13 mouse cellular contexts compared by ENCODE assay signal in the genomic region with DNA sequence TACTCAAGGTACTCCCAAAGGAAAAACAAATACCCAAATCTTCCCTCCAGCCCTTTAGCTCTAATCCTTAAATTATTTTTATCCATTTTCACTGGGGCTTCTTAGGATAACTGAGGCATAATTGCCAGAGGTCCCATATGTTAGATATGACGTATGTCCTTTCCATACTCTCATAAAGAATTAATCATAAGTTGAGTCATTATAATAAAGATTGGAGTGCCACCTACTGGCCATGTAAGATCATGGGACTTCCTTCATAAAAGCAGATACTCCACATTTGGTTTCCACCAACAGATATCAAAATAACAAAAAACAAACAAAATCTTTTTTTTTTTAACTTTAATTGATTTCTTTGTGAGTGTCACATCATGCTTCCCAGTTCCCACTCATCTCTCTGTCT.
A peak's percentile ranks its signal among the peaks of the same experiment; 100 is the strongest.
DNase-seq lines count a peak whose midpoint lies in the region; ATAC-seq and TF ChIP-seq lines count a peak whose summit lies in the region.
"Had no signal": no experiment of that assay in that cellular context is flagged by ENCODE, and none has a peak within 500 bp of the region (broad histone marks: within the 10 kb centered on the region; RNA-seq: fewer than 3 reads in every experiment).

No protein-coding gene starts in this region.

- 4% methylated on average over 1 of the region's 1 CpGs for WGBS in cerebellum, adult 2 months
- WGBS in embryonic facial prominence, embryonic 14.5 days = 23% methylated on average over 1 of the region's 1 CpGs

- no peak overlapping the region for H3K27ac ChIP-seq in cerebellum, adult 2 months (ENCODE audit: insufficient read depth, low read length)
- H3K27ac ChIP-seq in layer of hippocampus, adult 2 months = no peak overlapping the region
- no peak overlapping the region for H3K27ac ChIP-seq in embryonic facial prominence, embryonic 14.5 days (replicated peaks; ENCODE audit: low read depth, low read length)
- H3K27ac ChIP-seq: embryonic facial prominence, embryonic 12.5 days; hindbrain, embryonic 15.5 days; macrophage; stomach, embryonic 15.5 days had no signal

- H3K4me1 ChIP-seq in cerebellum, adult 2 months (ENCODE audit: control insufficient read depth, insufficient read depth, low read length) = no peaks in the 10 kb centered on the region
- H3K4me1 ChIP-seq in E14TG2a.4 (replicated peaks; ENCODE audit: low read depth, low read length) = no peaks in the 10 kb centered on the region
- no peaks in the 10 kb centered on the region for H3K4me1 ChIP-seq in embryonic facial prominence, embryonic 14.5 days (ENCODE audit: control insufficient read depth, insufficient read depth, low read length)
- H3K4me1 ChIP-seq: embryonic facial prominence, embryonic 12.5 days; hindbrain, embryonic 15.5 days; stomach, embryonic 15.5 days had no signal

- H3K9me3 ChIP-seq in E14TG2a.4 (ENCODE audit: low read length) = no peaks in the 10 kb centered on the region
- H3K9me3 ChIP-seq in embryonic facial prominence, embryonic 14.5 days (ENCODE audit: control insufficient read depth, low read length) = no peaks in the 10 kb centered on the region
- H3K9me3 ChIP-seq: embryonic facial prominence, embryonic 12.5 days; hindbrain, embryonic 15.5 days; stomach, embryonic 15.5 days had no signal

- H3K4me2 ChIP-seq in embryonic facial prominence, embryonic 14.5 days (ENCODE audit: low read depth, low read length) = no peak overlapping the region
- H3K4me2 ChIP-seq: embryonic facial prominence, embryonic 12.5 days; hindbrain, embryonic 15.5 days; stomach, embryonic 15.5 days had no signal

- ATAC-seq in embryonic facial prominence, embryonic 14.5 days (ENCODE audit: low read depth) = no peak

- no peak overlapping the region for H3K4me3 ChIP-seq in cerebellum, adult 2 months (replicated peaks; ENCODE audit: insufficient read depth, low read depth, low read length)
- no peak overlapping the region for H3K4me3 ChIP-seq in layer of hippocampus, adult 2 months
- H3K4me3 ChIP-seq in E14TG2a.4 (replicated peaks; ENCODE audit: low read length) = no peak overlapping the region
- H3K4me3 ChIP-seq in embryonic facial prominence, embryonic 14.5 days (ENCODE audit: low read depth, low read length) = no peak overlapping the region
- H3K4me3 ChIP-seq: embryonic facial prominence, embryonic 12.5 days; hindbrain, embryonic 15.5 days; stomach, embryonic 15.5 days had no signal

- DNase-seq in cerebellum, postnatal 10 days = peak; percentile 34 to 58
- DNase-seq in cerebellum, adult 2 months = no peak
- DNase-seq in layer of hippocampus, adult 2 months (ENCODE audit: low spot score in 2 of 2) = peak in 1 of 2 experiments; percentile 26
- no peak for DNase-seq in layer of hippocampus, adult 11-12 months (ENCODE audit: low spot score)
- peak; percentile 53 for DNase-seq in embryonic facial prominence, embryonic 14.5 days (ENCODE audit: low spot score)
- DNase-seq in ovary, adult 18-20 months (ENCODE audit: low spot score) = no peak
- no peak for DNase-seq in heart, postnatal 25 days (ENCODE audit: low spot score)
- DNase-seq: adrenal gland, adult 2 months had no signal

- no peaks in the 10 kb centered on the region for H3K36me3 ChIP-seq in E14TG2a.4 (ENCODE audit: insufficient read depth, low read length)
- no peaks in the 10 kb centered on the region for H3K36me3 ChIP-seq in embryonic facial prominence, embryonic 14.5 days (ENCODE audit: control insufficient read depth, insufficient read depth, low read length)
- H3K36me3 ChIP-seq: embryonic facial prominence, embryonic 12.5 days; hindbrain, embryonic 15.5 days; stomach, embryonic 15.5 days had no signal

- intact Hi-C loops in heart, postnatal 25 days (cut with DNase I) = loop anchor here (2.0 kb wide), 1 partner anchor 405 kb away; no protein-coding TSS in a partner anchor

- no peak for TF ChIP-seq POLR2A in cerebellum, adult 2 months (IDR thresholded peaks at IDR 0.05; ENCODE audit: borderline replicate concordance, insufficient read depth, low read length)

- H3K9ac ChIP-seq in embryonic facial prominence, embryonic 14.5 days (ENCODE audit: low read depth, low read length) = no peak overlapping the region
- H3K9ac ChIP-seq: embryonic facial prominence, embryonic 12.5 days; hindbrain, embryonic 15.5 days; stomach, embryonic 15.5 days had no signal

- no peaks in the 10 kb centered on the region for H3K27me3 ChIP-seq in cerebellum, adult 2 months (ENCODE audit: control insufficient read depth, insufficient read depth, low read length)
- H3K27me3 ChIP-seq in E14TG2a.4 (ENCODE audit: insufficient read depth, low read length) = peaks cover 3% of the 10 kb centered on the region; the same call in 1 of the 2 replicates
- no peaks in the 10 kb centered on the region for H3K27me3 ChIP-seq in embryonic facial prominence, embryonic 14.5 days (replicated peaks; ENCODE audit: control insufficient read depth, insufficient read depth, low read length)
- H3K27me3 ChIP-seq: embryonic facial prominence, embryonic 12.5 days; hindbrain, embryonic 15.5 days; stomach, embryonic 15.5 days had no signal

- TF ChIP-seq CTCF in cerebellum, adult 2 months (IDR thresholded peaks at IDR 0.05; ENCODE audit: borderline replicate concordance, insufficient read depth, low read depth, low read length) = no peak
- TF ChIP-seq CTCF in layer of hippocampus, adult 2 months (conservative IDR thresholded peaks at IDR 0.05) = peak; percentile 81
- peak; percentile 40 for TF ChIP-seq CTCF in E14TG2a.4 (conservative IDR thresholded peaks at IDR 0.05; ENCODE audit: low read length)

Comparison
In these comparisons a context has a peak if more than half of its experiments do, and no peak if none do; other contexts are left out.
1. DNase-seq: peak in cerebellum, postnatal 10 days (2 of 2) and embryonic facial prominence, embryonic 14.5 days (single experiment); none in cerebellum, adult 2 months (0 of 2), layer of hippocampus, adult 11-12 months (single experiment), ovary, adult 18-20 months (single experiment) and heart, postnatal 25 days (single experiment).